Mouse (Mus musculus): Measurements from ENCODE around the gene Tmem185b.
A peak's percentile ranks its signal among the peaks of the same experiment; 100 is the strongest.

DNA sequence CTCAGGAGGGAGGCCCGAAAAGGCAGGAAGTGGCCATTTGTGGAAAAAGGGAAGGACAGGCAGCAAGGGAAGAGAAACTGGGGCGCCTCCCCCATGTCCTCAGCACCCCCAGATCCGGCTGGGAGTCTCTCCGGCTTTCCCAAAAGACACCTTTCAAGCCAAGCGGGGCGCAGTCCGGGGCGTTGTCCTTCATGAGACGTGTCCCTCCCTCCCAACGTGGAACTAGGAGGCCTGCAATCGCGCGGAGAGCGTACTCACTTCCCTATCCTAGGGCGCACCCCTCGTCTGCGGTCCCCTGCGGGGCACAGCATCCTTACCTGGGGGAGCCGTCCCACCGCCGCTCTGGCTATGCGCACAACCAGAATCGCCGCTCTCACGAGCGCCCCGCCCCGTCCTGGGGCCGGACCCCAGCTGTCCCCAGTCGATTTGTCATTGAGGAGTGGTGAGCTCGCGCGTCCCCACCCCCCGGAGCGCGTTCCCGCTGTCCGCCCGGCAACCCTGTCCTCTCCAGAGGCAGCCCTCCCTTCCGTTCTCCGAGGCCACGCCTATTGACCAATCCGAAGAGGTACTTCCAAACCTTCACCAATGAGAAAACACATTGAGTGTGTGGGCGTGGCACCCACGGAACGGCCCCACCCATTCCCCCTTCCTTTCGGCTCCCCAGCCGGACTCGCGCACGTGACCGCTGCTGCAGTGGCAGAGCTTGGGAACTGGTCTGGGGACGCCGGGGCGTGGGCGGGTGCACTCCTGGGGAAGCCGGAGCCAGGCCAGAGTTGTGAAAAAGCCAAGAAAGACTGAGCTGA, 21.5 kb upstream of the Tmem185b start, which contains the start of gene Ralb:
- TF ChIP-seq CHD1 (IDR thresholded peaks at IDR 0.05; ENCODE audit: low read depth, low read length) (no peak), EP300 (IDR thresholded peaks at IDR 0.05; ENCODE audit: low read depth in 1 of 2, low read length in 2 of 2) (0 out of 4 replicates have a peak, but pooled peaks of 1 of the 2 experiments have one; percentile 4)
